Mouse (Mus musculus): ENCODE results near the gene Atp6v0a4. TPM values are rescaled to one million over a fixed set of nuclear protein-coding genes. Genes with fewer than 3 reads are reported as not detected.

Gene Atp6v0a4
- polyA plus RNA-seq, 1 experiment from 2014 or later: 0.18 TPM

DNA sequence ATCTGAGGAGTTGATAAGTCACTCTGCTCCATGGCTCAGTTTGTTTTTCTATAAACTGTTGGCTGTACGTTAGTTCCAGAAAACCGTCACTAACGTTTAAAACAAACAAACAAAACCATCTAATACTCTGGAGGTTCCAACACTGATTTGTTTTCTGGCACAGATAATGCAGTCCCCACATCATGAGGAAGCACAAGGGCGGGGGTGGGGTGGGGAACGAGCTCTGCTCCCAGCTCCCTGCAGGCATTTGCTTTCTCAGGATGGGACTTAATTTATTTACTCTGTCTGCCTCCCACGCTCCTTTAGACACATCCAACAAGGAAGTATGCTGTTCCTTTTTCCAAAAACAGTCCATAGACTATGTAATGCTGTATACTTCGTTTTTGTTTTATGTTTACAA is 101.1 kb downstream of the Atp6v0a4 start:
- H3K4me3 ChIP-seq: no peak overlapping the region
- 0 out of 2 replicates have a peak, but pooled peaks cover 6% of the 10 kb centered on the region for H3K4me1 ChIP-seq (replicated peaks)
- no peaks in the 10 kb centered on the region for H3K27me3 ChIP-seq
- 52% methylated on average over 7 of the region's 7 CpGs for WGBS
- H3K9ac ChIP-seq: no peak overlapping the region
- no peak overlapping the region for H3K4me2 ChIP-seq
- no peak overlapping the region for H3K27ac ChIP-seq
- H3K9me3 ChIP-seq: no peaks in the 10 kb centered on the region
- H3K36me3 ChIP-seq: no peaks in the 10 kb centered on the region
- no peak for ATAC-seq (ENCODE audit: low FRiP score)

GRCm38 (mm10) chr6:38021406-38021805 is 103.0 kb downstream of the Atp6v0a4 start:
- no peak overlapping the region for H3K9ac ChIP-seq
- H3K4me3 ChIP-seq: no peak overlapping the region
- H3K9me3 ChIP-seq: no peaks in the 10 kb centered on the region
- no peak overlapping the region for H3K4me2 ChIP-seq
- 89% methylated on average over 7 of the region's 7 CpGs for WGBS
- no peaks in the 10 kb centered on the region for H3K36me3 ChIP-seq
- no peaks in the 10 kb centered on the region for H3K27me3 ChIP-seq
- no peak overlapping the region for H3K27ac ChIP-seq
- no peak for ATAC-seq (ENCODE audit: low FRiP score)
- 0 out of 2 replicates have a peak, but pooled peaks cover 6% of the 10 kb centered on the region for H3K4me1 ChIP-seq (replicated peaks)

GRCm38 (mm10) chr6:38012829-38013228 is 111.6 kb downstream of the Atp6v0a4 start:
- Histone ChIP-seq H3K9me3 (no peaks in the 10 kb centered on the region), H3K4me1 (replicated peaks) (peaks cover 5% of the 10 kb centered on the region), H3K27me3 (no peaks in the 10 kb centered on the region), H3K27ac (no peak overlapping the region), H3K4me3 (no peak overlapping the region), H3K4me2 (no peak overlapping the region), H3K9ac (no peak overlapping the region), H3K36me3 (no peaks in the 10 kb centered on the region)
- 63% methylated on average over 2 of the region's 2 CpGs for WGBS
- no peak for ATAC-seq (ENCODE audit: low FRiP score)

DNA sequence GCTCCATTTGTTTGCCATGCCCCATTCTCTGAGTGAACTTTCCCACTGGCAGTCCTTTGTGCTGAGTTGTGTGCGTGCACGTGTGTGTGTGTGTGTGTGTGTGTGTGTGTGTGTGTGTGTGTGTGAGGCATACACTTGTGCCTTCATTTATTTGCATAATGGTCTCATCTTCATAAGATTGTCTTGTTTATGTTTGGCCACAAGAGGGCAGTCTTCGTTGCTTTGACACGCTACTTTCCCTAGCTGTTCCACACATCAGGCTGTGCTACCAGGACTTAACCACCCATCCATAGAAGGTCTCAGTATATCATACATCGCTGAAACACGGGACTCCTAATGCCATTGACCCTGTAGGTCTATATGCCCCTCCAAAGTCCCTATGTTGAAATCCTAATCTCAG is 116.9 kb downstream of the Atp6v0a4 start:
- 8% methylated on average over 6 of the region's 6 CpGs for WGBS
- Histone ChIP-seq H3K27me3 (no peaks in the 10 kb centered on the region), H3K4me2 (no peak overlapping the region), H3K4me3 (no peak overlapping the region), H3K9ac (no peak overlapping the region), H3K9me3 (no peaks in the 10 kb centered on the region; the same call in 1 of the 2 replicates), H3K4me1 (replicated peaks) (no peaks in the 10 kb centered on the region; the same call in 1 of the 2 replicates), H3K36me3 (no peaks in the 10 kb centered on the region), H3K27ac (no peak overlapping the region)
- peak; percentile 69 for ATAC-seq (ENCODE audit: low FRiP score)

Other genes with a start within 250 kb of the Atp6v0a4 start
- gene Svopl, start 77.6 kb downstream of the Atp6v0a4 start, polyA plus RNA-seq (2015; fragmentation: Nextera tagmentation; extraction: Ambion mirVana): 1.5 and 3.1 TPM in 2 replicates
- gene Tmem213, start 15.3 kb downstream of the Atp6v0a4 start, polyA plus RNA-seq (2015; fragmentation: Nextera tagmentation; extraction: Ambion mirVana): not detected in 2 replicates
- 13.4 and 14.0 TPM in 2 replicates for gene D630045J12Rik, start 129.4 kb upstream of the Atp6v0a4 start, polyA plus RNA-seq (2015; fragmentation: Nextera tagmentation; extraction: Ambion mirVana)
- gene Zc3hav1l, start 174.7 kb upstream of the Atp6v0a4 start, polyA plus RNA-seq (2015; fragmentation: Nextera tagmentation; extraction: Ambion mirVana): 9.1 and 9.9 TPM in 2 replicates
- 1.2 and 1.4 TPM in 2 replicates for gene Zc3hav1, start 230.0 kb upstream of the Atp6v0a4 start, polyA plus RNA-seq (2015; fragmentation: Nextera tagmentation; extraction: Ambion mirVana)

Measured in hindbrain, embryonic 13.5 days (tissue).